Mouse (Mus musculus) inflammation-experienced regulatory T-cells, adult 6 months (primary cell): Measurements from ENCODE around the gene Sox11. TPM values are rescaled to one million over a fixed set of nuclear protein-coding genes. Genes with fewer than 3 reads are reported as not detected.

Experiments
- ATAC-seq: one replicate; pipeline ENCODE4 v1.8.0; 2017
- polyA plus RNA-seq, 3 experiments: library from polyadenylated mRNA; unstranded; fragments of 100-300 nt; shearing (Covaris generic); gene quantifications; one replicate each; pipeline ENCODE4 v1.2.1; 2017

Gene Sox11
- polyA plus RNA-seq, 3 experiments from 2014 or later, result not detected

DNA sequence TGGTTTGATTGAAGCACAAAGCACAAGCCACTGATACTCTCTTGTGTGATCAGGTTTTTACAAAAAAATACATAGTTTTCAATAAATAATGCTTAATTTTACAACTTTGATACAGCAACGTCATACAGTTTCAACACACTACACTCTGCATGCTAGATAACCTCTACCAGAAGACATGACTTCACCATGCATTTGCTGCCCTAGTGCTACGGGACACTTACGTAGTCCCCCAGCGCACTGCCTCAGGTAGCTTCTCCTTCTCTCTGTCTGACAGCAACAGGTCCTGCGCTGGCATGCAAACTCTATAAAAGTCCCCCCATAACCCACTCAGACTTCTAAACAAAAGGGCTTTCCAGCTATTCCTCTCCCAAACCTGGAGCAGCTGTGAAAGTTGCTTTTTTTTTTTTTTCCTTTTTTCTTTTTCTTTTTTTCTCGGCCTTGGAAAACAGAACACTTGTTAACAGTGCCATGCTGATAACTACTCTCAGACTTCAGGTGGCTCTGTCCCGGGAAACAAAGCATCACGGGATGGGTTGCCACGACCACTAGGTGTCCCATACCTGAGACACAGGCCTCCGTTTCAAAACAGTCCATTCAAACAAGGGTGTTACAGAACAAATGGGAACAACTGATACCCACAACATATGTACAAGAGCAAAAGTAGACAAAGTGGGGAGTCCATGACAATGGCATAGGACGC, 6.9 kb downstream of the Sox11 start:
- ATAC-seq, result no peak

- no peak for ATAC-seq
Observed at GRCm38 (mm10) chr12:27333590-27333989, 8.8 kb downstream of the Sox11 start.

GRCm38 (mm10) chr12:27323423-27323822, 19.0 kb downstream of the Sox11 start:
- ATAC-seq, result no peak

DNA sequence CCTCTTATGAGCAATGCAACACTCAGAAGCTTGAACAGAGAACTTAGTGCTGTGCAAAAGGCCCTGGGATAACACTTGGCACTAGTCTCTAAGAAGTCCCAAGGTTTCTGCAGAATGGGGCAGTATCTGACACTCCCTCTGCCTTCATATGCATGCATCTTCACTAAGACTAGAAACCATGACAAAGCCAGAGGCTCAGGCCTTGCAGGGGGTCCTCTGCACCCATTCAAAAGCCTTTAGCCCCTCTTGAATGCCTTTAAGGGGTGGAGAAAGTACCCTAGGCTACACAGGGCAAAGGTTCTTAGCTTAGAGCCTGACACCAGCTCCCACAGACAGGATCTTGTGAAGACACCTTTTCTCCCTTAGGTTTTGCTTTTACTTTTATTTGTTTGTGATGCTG, 21.7 kb downstream of the Sox11 start:
- no peak for ATAC-seq

DNA sequence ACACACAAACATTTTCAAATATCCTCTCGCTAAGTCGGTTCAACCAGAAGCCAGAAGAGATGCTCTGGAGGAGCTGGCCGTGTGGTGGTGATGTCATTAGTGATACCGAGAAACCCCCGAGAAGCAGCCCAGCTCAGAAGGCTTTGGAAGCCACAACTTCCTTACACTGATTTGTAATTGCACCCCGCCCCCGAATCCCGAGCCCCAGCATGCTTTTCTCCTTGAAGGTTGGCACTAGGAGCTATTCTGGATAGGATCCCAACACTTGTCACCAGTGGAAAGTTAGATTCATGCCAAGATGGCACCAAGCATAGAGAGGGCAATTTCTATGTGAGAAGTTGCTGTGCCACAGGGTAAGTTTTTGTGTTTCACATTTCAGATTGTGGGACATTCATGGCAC, 29.4 kb downstream of the Sox11 start:
- ATAC-seq, result no peak

DNA sequence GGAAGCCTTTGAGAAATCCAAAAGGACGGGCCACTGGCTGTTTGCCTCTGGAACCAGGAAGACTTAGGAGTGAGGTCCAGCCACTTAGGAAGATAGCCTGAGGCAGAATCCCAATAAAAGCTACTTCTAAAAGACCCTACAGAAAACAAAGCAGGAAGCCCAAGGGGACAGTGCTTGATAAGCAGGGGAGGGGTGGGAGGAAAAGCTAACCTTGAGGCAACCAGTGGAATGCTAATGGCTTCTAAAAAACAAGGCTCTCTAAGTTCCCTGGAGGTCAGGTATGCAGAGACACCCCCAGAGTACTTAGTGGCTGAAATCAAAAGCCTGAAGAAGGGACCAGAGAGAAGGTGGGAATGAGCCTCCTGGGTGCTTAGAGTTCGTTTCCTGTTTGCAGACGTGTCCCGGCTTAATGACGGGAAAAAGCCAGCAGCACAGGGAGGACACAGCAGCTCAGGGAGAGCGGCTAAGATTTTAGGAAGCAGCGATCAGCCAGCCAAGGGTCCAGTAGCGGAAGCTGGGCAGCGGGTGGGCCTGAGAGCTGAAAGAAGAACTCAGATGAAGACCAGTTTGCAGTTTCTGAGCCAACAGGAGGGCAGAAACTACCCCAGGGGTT, 30.4 kb downstream of the Sox11 start:
- ATAC-seq, result no peak

DNA sequence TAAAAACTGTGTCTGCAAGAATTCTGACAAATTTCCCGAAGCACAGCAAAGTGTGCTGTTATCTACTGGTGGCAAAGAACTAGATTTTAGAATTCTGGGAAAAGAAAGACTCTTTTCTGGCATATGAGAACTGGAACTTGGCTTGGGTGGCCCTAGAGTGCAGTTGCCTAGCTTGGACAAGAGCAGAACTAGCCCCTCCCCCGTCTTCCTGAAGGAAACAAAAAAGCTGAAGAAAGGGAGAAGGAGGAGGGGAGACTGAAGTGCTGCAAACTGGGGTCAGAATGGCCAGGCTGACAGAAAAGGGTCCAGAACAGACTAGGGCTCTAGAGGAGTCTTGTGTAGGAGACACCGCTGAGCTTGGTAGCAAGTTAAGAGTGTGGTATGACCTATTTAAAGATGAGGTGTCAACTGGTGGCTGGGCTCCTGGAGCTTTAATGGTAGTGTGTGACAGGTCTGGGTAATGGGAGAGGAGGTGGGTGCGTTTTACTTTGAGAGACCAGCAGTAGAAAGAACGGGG, 31.0 kb downstream of the Sox11 start:
- ATAC-seq, result no peak

- ATAC-seq, result no peak
Observed at GRCm38 (mm10) chr12:27310703-27311102, 31.7 kb downstream of the Sox11 start.

DNA sequence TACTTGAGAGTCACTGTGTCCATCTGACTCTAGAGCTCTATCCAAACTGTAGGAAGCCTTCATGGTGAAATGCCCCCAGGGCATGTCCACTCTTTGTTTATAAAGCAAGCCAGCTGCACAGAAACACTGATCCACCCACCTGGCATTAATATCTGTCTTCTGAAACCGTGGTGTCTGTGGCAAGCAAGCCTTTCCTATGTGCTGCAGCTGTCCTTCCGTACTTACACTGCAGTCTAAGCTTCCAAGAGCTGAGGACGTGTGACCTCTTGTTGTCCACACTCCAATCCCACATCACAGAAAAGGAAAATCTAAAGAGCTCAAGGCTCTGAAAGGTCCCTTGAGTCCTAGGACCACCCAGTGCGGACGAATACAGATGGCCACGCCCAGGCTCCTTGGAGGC, 32.4 kb downstream of the Sox11 start:
- no peak for ATAC-seq

- no peak for ATAC-seq
Observed at GRCm38 (mm10) chr12:27304713-27305437, 37.5 kb downstream of the Sox11 start.

GRCm38 (mm10) chr12:27303190-27303589, 39.2 kb downstream of the Sox11 start:
- no peak for ATAC-seq

GRCm38 (mm10) chr12:27298721-27299120, 43.7 kb downstream of the Sox11 start:
- no peak for ATAC-seq

DNA sequence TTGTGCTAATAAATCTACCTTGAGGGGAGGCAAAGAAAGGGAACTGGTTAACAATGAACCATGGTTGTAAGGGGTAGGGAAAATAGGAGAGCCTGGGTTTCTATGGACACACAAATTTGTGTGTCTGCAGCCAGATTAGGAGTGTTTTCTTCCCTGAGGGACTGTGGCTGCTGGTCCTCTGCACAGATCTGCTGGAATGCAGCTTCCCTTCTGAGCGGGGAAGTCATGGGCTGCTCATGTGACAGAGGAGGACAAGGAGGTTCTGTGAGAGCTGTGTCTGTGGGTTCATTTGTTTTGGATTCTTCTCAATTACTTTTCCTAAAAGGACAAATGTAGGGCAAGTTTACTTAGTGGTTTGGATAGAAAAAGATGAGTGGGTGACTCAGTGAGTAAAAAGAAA, 48.2 kb downstream of the Sox11 start:
- ATAC-seq, result no peak

GRCm38 (mm10) chr12:27293736-27294135, 48.6 kb downstream of the Sox11 start:
- no peak for ATAC-seq

DNA sequence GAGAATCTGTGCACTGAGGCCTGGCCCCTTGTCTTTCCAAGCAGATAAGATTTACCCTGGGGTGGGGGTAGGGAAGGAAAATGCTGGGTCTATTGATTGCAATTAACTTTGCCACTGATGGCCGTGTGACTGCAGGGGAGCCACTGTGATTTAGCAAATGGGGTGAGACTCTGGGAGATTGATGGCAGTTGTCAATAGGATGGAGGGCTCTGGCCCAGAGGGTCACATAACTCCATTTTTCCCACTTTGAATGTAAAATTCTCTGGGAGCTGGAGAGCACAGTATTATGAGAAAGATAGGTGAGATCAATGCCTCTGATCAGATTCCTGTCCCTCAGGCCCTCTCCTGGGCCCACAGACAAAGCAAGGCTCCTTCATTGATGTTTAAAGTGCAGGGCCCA, 49.2 kb downstream of the Sox11 start:
- ATAC-seq, result no peak
